Mouse (Mus musculus) brain, adult 2 months (tissue): ENCODE measurements around the gene Nme1.
A peak's percentile ranks its signal among the peaks of the same experiment; 100 is the strongest.

Experiments
- DNase-seq: peaks from one replicate; pipeline ENCODE4 v3.0.0; 2011; ENCODE audit warnings: low read depth, low spot score

Nme1 gene

GRCm38 (mm10) chr11:93968005-93968847 is at the start of gene Nme1, which contains the start of gene Gm20390:
Gene Nme1 (minus strand): TSS chr11:93968521.
Gene Gm20390 (minus strand): TSS chr11:93968293.
- DNase-seq = peak; percentile 100

- no peak for DNase-seq
Observed at GRCm38 (mm10) chr11:94003346-94003745, 35.0 kb upstream of the Nme1 start.

GRCm38 (mm10) chr11:93999276-93999675 is 31.0 kb upstream of the Nme1 start:
- no peak for DNase-seq

GRCm38 (mm10) chr11:93997141-93997775 is 28.9 kb upstream of the Nme1 start:
- DNase-seq = peak; percentile 21

- DNase-seq = peak; percentile 47
Observed at GRCm38 (mm10) chr11:93996306-93997140, 28.2 kb upstream of the Nme1 start.

GRCm38 (mm10) chr11:93995720-93996305 is 27.5 kb upstream of the Nme1 start, which contains the start of gene Spag9:
Gene Spag9 (plus strand): TSS chr11:93996091.
- DNase-seq = peak; percentile 97

GRCm38 (mm10) chr11:93995111-93995719 is 26.9 kb upstream of the Nme1 start:
- peak; percentile 96 for DNase-seq

- no peak for DNase-seq
Observed at GRCm38 (mm10) chr11:93994531-93994930, 26.2 kb upstream of the Nme1 start.

GRCm38 (mm10) chr11:93988328-93989062 is 20.2 kb upstream of the Nme1 start:
- no peak for DNase-seq

- peak; percentile 51 for DNase-seq
Observed at GRCm38 (mm10) chr11:93987625-93988327, 19.5 kb upstream of the Nme1 start.

- no peak for DNase-seq
Observed at GRCm38 (mm10) chr11:93987026-93987425, 18.7 kb upstream of the Nme1 start.

GRCm38 (mm10) chr11:93986298-93986697 is 18.0 kb upstream of the Nme1 start:
- DNase-seq = peak; percentile 16

- no peak for DNase-seq
Observed at GRCm38 (mm10) chr11:93985265-93985664, 16.9 kb upstream of the Nme1 start.

GRCm38 (mm10) chr11:93984619-93985018 is 16.3 kb upstream of the Nme1 start:
- DNase-seq = no peak

GRCm38 (mm10) chr11:93979502-93980049 is 11.3 kb upstream of the Nme1 start:
- no peak for DNase-seq

GRCm38 (mm10) chr11:93972951-93973350 is 4.6 kb upstream of the Nme1 start:
- no peak for DNase-seq

GRCm38 (mm10) chr11:93969799-93970198 is 1.5 kb upstream of the Nme1 start:
- DNase-seq = no peak

- no peak for DNase-seq
Observed at GRCm38 (mm10) chr11:93969171-93969570, 850 bp upstream of the Nme1 start.

GRCm38 (mm10) chr11:93968848-93969128 is 467 bp upstream of the Nme1 start:
- no peak for DNase-seq

- DNase-seq = no peak
Observed at GRCm38 (mm10) chr11:93967381-93967780, 940 bp downstream of the Nme1 start.
